Mouse (Mus musculus): ENCODE measurements around the gene Wdr38.
A peak's percentile ranks its signal among the peaks of the same experiment; 100 is the strongest.

Gene Wdr38

DNA sequence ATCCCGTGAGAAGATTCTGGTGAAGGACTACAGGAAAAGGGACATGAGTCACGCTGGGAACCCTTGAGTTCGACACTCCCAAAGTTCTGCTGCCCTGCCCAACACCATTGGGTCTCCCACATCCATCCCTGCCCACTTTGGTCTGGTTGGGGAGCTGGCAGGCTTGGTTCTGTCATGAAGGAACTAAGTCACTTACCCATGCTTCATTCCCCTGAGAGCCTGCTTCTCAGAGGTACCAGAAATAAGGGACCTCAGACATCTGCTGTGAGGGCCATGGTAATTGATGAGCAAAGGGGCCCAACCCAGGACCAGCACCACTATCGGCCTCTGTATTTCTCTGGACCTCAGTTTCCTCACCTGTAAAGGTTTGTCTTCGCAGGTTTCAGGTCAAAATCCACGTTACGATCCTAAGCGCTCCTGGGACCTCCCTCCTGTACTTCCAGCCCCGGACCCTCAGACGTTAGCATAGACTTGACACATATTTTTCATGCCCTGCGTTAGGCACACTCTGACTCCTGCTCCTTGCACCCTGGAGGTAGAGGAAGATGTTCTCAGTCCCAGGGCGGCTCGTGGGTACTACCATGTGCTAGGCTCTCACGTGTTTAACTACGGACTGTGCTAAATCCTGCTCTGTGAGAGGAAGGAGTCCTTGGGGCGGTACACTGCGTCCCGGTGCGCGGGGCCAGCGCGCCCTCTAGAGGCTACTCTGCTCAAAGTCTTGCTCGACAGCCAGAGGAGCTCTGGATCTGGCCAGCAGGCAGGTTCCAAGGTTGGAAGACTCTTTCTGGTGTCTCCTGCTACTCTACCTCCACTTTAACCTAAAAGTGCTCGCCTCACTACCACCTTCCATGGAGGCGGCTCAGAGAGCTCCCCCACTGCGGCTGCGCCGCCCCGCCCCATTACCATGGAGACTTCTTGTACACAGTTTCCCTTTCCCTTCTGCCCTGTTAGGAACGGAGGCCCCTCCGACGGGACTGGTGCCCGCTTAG is at the start of gene Wdr38:
Gene Wdr38, plus strand, starts transcription at position 91 of the 989 bp plus-strand sequence.
- peak; percentile 89 for DNase-seq

- DNase-seq = no peak
Observed at GRCm38 (mm10) chr2:38947566-38947965, 49.7 kb upstream of the Wdr38 start.

DNA sequence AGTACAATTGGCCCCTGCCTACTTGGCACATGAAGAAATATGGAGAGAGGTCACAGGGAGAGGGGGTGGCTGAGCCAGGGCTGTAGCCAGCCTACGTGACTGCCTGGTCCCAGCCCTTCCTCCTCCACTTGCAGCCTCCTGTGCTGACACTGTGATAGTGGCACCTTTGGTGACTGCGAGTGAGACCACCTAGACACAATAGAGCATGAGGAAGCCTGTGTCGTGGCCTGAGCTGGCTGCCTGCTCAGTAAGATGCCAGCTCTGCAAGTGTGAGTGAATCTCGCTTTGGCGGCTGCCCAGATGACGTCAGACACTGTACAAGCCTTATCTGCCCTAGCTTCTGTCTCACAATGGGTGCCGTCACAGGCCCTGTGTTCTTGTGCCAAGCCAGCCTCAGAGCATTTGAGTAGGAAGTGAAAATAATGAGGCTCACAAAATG is 47.0 kb upstream of the Wdr38 start:
- peak; percentile 94 for DNase-seq

- DNase-seq = peak; percentile 67
Observed at GRCm38 (mm10) chr2:38953152-38953883, 44.0 kb upstream of the Wdr38 start.

- DNase-seq = no peak
Observed at GRCm38 (mm10) chr2:38956062-38956461, 41.2 kb upstream of the Wdr38 start.

DNA sequence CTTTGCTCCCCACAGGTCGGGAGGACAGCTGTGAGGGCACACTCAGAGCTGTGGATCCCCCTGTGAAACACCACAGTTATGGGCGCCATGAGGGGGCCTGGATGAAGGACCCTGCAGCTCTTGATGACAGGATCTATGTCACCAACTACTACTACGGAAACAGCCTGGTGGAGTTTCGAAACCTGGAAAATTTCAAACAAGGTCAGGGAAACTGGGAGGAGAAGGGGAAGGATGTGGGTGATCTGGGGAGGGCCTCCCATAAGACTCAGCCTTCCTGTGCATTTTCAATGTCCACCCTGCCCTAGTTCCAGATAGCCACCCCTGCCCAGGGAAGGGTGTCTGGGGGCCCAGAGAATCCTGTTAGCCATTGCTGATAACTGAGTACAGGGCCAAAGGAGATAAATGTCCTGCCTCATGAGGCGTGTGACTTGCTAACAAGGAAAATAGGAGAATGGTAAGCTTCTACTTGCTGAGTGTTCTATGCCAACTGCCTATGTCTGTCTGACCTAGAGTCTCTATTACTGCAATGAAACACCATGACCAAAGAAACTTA is 39.5 kb upstream of the Wdr38 start:
- DNase-seq = no peak

GRCm38 (mm10) chr2:38964198-38964597 is 33.1 kb upstream of the Wdr38 start:
- DNase-seq = no peak

DNA sequence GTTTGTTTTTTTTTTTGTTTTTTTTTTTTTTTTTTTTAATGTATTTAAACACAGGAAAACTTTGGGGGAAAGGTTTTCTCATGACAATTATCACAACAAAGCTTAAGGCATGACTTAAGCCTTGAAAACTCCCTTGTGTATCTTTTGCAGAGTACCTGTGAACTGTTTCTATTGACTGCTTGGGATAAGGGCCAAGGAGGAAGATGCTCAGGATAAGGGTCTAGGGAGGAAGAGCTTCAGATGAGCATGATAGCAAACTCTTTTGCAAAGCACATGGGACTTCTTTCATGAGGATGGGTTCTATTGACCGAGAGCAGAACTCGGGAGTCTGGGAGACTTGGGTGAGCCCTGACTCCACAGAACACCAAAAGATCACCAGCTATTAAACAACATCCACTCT is 27.6 kb upstream of the Wdr38 start:
- DNase-seq = no peak

GRCm38 (mm10) chr2:38970057-38970456 is 27.2 kb upstream of the Wdr38 start:
- no peak for DNase-seq

DNA sequence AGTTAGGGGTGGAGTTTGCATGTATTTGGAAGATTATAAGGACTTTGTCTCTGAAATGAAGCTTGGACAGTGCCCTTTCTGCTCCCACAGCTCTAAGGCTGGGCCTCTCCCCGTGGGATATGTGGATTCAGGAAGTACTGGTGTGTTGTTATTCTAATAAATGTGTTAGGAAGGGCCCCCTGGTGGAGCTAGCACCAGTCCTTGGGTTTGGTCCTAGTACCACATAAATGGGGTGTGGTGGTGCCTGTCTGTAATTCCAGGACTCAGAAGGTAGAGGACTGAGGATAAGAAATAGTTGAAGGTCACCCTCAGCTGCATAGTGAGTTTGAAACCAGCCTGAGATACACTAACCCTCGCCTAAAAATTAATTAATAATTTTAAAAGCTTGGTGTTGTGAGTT is 24.1 kb upstream of the Wdr38 start:
- no peak for DNase-seq

- no peak for DNase-seq
Observed at GRCm38 (mm10) chr2:38973701-38974100, 23.6 kb upstream of the Wdr38 start.

- DNase-seq = no peak
Observed at GRCm38 (mm10) chr2:38974171-38974570, 23.1 kb upstream of the Wdr38 start.

DNA sequence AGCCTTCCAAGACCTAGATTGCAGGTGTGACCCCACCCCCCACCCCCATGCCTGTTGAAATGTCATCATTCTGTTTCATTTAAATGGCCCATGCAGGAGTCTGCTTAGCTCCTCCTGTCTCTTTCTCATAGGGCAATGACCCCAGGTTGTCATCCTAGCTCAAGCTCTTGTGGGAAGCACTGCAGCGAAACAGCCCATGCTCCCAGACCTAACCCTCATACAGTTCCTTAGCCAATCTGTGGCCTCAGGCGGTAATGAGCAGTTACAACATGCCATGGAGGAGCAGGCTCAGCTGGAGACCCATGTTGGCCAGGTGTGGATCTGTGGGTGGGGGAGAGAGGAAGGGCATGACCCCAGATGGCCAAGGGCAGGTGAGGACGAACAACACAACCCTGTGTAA is 22.1 kb upstream of the Wdr38 start:
- DNase-seq = no peak

DNA sequence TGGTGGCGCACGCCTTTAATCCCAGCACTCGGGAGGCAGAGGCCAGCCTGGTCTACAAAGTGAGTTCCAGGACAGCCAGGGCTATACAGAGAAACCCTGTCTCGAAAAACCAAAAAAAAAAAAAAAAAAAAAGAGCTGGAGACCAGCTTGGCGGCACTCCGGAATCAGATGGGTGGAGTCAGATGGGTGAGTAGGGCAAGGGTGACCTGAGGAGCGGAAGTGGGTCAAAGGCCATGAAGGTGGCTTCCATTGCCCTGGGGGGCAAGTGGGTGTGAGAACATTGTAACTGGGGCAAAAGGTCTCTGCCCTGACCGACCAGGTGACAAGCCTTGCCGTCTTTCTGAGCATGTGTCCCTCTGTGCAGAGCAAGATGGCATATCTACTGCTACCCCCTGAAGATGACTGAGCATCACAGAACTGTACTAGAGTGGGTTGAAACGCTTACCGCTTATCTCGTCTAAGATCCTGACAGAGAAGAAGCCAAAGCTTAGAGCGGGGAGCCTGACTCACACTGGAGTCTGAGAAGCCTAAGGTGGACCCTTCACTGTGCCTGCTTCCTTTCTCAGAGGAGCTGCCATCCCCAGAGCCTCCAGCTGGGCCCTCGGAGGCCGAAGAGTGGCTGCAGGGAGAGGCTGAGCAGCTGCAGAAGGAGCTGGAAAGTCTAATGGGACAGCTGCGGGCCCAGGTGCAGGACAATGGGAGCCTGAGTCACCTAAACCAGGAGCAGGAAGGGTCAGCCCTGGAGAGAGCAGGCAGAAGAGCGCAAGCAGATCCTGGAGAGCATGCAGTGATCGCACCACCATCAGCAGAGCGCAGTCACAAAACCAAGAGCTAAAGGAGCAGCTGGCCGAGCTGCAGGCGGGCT is 21.1 kb upstream of the Wdr38 start:
- DNase-seq = no peak

GRCm38 (mm10) chr2:38977837-38978236 is 19.4 kb upstream of the Wdr38 start:
- DNase-seq = no peak

DNA sequence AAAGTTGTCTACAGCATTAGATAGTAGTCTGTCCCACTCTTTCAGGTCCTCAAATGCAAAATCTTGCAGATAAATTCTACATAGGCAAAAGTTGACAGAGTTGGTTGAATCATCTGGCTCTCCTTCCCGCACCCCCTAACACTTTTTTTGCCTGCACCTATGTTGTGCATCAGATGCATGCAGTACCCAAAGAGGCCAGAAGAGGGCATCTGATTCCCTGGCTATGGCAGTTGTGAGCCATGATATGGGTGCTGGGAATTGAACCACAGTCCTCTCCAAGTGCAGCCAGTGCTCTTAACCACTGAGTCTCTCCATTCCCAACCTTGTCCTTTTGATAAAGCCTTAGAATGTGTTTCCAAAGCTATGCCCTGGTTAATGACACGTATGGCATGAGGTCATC is 13.8 kb upstream of the Wdr38 start:
- DNase-seq = no peak

DNA sequence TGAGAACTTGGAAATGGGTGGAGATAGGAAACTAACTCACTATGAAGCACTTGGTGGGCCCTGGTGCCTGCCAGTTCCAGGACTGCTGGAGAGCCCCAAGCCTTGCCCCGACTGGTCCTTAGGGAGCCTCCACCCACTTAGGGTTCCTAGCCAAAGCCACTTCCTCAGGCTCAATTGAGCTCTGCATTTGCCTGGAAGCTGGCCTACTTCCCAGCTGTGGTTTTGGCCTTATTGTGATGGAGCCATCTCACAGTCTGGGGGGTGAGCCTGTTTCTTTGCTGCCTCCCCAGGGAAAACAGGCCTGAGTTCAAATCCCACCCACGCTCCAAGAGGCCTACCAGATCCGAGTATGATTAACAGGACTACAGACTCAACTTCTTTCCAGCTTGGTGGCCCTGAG is 10.7 kb upstream of the Wdr38 start:
- no peak for DNase-seq

GRCm38 (mm10) chr2:38987371-38987770 is 9.9 kb upstream of the Wdr38 start:
- DNase-seq = no peak

DNA sequence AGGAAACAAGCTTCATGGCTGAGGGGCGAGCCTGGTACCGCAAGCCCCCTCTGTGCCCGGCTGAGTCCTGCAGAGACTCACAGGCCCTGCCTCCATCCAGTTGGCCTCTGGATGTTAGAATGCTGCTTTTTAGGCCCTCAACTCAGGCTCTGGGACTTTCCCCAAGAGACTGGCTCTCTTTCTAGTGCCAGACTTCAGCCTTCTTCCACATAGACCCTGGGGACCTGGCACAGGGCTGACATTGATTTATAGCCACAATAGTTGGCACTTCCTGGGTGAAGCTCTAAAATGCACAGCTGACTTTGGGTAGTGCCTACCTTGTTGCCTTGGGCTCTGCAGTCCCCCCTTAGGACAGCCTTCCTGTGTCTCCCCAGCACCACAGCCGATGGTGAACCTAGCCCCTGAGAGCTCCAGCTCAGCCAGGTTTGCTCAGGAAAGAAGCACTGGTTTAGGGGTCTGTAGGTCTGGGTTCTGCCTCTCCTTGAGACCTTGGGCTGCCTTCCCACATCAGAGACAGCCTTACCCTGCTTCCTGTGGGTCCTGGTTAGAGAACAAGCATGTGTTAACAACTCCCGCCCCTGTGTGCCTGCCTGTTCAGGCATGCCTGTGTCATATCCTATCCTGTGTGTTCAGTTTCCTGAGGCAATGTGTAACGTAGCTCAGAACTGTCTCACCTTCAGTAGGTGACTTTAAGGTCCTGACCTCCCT is 9.3 kb upstream of the Wdr38 start:
- DNase-seq = no peak

DNA sequence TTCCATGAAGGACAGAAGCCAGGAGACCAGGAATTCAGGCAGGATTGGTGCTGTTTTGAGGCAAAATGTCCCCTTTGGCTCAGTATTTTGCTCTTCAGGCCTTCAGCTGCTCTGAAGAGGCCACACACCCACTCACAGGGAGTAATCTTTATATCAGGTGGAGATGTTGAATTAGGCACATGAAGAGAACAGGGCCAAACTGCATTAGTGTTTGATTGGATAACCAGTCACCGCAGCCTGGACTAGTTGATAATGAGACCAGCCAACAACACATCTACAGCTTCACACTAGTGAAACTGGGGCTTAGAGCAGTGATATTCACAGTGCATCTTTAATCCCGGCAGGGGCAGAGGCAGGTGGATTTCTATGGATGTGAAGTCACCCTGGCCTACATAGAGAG is 8.3 kb upstream of the Wdr38 start:
- DNase-seq = no peak

DNA sequence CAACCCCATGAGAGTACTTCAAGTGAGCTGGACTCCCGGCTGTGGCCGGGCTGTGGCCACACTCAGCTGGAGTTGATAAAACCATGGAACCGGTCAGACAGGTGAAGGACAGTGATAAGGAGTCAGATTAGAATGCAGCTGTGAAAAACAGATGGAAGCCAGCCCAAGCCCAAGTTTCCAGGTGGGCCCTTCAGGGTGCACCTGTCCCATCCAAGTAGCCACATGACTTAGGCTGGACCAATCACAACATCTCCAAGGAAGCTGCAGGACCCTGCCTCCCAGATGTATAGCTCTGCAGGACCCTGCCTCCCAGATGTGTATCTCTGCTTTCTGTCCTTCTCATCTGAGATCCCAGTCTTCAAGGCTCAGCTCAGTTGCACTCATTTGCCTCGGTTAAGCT is 5.3 kb upstream of the Wdr38 start:
- no peak for DNase-seq

DNA sequence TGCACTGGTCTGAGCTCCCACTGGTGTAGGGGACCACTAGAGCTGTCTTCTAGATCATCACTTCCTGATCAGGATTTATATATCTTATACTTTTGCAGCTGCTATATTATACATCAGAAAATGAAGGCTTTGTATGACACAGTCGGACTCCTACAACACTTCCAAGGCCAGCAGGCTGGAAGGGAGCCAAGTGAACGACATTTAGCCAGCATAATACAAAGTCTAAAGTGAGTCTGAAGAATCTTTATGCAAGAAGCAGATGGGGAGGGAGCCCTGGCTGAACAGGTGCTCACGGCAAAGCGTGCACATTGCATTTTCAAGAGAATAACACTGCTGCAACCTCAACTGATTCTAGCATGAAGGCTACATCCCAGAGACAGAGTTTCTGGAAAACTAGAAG is 4.8 kb upstream of the Wdr38 start:
- no peak for DNase-seq
